Mouse (Mus musculus): ENCODE data around the gene Ipo8.

GRCm38 (mm10) chr6:148841760-148842159 is 10.5 kb upstream of the Ipo8 start:
- TF ChIP-seq CTCF (IDR thresholded peaks at IDR 0.05; ENCODE audit: control insufficient read depth, insufficient read depth, insufficient replicate concordance, low read depth, low read length) (no peak), POLR2A (IDR thresholded peaks at IDR 0.05; ENCODE audit: control insufficient read depth, low read depth, low read length) (no peak)

Data from testis, adult 2 months (tissue).